Mouse (Mus musculus) urinary bladder, adult 2 months (tissue): ENCODE data around the gene Izumo1. TPM values are rescaled to one million over a fixed set of nuclear protein-coding genes. Genes with fewer than 3 reads are reported as not detected.

Source experiments
- DNase-seq: peaks from one replicate; pipeline ENCODE4 v3.0.0; 2022; ENCODE audit warnings: low spot score
- polyA plus RNA-seq: library from polyadenylated mRNA; depleted of rRNA; stranded (reverse); fragments of >200 nt; gene quantifications from 2 replicates; pipeline ENCODE4 v1.2.3, GENCODE M21; 2012

Gene Izumo1
- polyA plus RNA-seq, 1 experiment: 0.23 TPM

DNA sequence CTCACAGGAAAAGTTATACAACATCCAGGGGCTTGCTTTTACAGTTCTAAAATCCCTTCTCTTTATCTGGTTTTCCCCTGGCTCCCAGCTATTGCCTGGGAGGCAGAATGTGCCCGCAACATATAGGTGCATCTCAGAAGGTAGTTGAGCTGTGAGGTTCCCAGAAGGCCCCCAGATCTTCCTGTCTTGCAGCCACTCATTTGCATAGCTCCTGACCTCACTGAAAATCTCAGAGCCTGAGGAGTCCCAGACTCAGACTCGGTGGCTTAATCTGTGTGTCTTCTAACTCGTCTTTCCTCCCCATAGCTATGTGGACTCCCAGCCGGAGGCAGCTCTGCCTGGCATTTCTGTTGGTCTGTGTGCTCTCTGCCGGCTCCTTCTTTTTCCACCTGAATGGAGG is 3.3 kb upstream of the Izumo1 start:
- DNase-seq: no peak

DNA sequence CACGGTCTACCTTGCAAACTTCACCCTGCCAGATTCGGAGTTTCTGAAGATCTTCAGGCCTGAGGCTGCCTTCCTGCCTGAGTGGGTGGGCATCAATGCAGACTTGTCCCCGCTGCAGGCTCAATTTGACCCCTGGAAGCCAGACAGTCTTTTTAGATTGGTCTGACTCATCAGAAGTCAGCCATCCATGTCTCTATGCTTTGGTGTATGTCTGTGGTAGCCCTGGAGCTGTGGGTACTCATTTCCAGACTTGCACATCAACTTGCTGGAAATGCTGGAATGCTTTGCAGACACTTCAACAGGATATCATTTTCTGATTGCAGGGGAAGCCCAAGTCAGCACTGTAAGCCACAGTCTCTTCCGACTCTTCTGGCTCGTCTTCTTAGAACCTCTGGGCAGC is 2.0 kb upstream of the Izumo1 start:
- DNase-seq: no peak

DNA sequence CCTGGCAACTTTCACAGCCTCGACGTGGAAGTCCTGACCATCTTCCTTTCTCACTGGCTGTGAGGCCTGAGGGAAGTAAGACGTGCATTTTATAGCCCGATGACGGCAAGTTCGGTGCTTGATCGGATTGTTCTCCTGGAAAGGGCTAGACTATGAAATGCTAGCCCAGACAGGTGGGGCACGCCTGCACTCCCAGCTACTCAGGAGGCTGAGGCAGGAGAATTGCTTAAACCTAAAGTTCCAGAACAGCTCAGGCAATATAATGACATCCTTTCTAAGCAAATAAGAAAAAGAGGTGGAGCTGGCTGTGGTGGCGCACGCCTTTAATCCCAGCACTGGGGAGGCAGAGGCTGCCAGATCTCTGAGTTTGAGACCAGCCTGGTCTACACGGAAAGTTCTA is 1.9 kb downstream of the Izumo1 start:
- DNase-seq: no peak

DNA sequence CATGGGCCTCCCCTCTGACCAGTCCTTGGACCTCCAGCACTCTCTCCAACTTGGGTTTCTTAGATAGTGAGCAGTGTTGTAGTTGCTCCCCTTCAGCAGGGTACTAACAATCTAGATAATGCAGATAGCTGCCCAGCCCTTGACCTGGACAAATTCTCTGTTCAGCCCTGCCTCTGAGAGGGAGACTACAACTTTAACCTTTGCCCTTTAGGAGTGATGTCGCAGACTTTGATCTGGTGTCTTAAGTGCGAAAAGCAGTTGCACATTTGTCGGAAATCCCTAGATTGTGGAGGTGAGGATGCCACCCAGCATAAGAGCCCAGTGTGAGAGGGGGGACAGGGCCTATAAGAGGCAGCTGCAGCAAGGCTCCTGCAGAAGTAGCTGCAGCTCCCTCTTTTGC is 3.1 kb downstream of the Izumo1 start:
- DNase-seq: no peak

DNA sequence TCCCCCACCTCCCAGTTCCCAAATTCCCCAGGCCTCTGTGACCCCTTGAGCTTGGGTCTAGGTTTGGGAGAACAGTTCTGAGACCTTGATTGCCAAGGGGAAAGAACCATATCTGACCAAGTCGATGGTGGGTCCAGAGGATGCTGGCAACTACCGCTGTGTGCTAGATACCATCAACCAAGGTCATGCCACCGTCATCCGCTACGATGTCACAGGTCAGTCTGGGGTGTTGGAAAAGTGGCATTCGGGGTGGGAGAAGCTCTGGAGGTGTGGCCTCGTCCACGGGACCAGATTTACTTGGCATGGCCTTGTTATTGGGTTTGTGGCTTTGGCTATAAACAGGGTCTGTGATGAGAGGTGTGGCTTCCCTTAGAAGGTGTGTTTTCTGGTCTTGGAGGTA is 3.9 kb downstream of the Izumo1 start:
- DNase-seq: no peak

DNA sequence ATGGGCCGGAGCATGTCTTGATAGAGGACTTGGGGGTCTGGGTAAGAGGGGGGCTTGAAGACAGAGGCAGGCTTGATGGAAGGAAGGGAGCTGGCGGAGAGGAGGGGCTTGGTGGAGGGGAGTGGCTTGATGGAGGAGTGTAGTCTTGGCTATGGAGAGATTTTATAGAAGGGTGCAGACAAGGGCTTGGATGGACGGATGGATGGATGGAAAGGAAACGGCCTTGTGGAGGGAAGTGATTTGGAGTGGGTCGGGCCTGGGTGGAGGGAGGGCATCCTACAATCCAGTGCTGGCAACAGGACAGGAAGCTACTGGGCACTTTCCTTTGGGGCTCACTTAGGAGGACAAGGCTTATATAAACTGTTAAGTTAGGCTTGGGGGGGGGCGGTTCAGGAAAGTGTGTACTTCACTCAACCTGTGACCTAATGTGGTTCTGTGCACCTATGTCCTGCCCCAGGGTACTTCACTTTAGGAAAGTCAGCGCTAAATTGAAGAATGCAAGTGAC is 5.0 kb downstream of the Izumo1 start:
- DNase-seq: no peak

DNA sequence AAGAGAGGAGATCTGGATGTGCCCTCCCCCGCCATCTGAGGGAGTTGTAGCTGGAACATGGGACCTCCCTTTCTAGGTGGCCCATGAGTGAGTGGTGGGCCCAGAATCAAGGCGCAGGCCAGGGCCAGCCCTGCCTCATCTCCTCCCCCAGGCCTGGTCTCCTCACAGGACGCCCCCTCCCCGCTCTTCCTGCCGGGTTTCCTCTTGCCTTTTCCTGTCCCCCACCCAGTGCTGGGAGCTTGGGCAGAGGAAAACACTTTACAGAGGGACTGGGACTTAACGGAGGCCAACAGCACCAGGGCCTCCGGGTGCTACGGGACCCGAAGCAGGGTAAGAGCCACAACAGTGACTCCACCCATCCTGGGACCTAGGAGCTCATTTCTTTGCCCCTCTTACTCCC is 5.7 kb downstream of the Izumo1 start, which contains the start of gene Rasip1:
Rasip1 (plus strand) TSS at position 228 of the 400 bp plus-strand sequence.
- no peak for DNase-seq

DNA sequence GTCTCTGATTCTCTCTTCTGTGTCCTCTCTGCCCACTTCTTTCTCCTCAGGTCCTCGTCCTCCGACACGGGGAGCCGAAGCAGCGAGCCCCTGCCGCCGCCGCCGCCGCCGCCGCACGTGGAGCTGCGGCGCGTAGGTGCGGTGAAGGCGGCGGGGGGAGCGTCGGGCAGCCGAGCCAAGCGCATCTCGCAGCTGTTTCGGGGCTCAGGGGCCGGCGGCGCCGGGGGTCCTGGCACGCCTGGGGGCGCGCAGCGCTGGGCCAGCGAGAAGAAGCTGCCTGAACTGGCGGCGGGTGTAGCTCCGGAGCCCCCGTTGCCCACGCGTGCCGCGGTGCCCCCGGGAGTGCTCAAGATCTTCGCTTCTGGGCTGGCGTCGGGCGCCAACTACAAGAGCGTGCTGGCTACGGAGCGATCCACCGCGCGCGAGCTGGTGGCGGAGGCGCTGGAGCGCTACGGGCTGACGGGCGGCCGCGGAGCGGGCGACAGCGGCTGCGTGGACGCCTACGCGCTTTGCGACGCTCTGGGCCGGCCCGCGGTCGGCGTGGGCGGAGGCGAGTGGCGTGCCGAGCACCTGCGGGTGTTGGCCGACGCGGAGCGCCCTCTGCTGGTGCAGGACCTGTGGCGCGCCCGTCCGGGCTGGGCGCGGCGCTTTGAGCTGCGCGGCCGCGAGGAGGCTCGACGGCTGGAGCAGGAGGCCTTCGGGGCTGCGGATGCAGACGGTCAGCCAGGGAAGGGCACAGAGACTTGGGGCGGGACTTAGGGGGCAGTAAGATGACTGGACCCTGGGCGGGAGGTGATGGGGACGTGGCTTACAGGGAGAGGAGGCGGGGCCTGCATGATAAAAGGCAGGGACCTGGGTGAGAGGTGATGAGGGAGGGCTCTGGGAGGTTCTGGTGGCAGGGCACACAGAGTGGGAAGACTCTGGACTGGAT is 7.0 kb downstream of the Izumo1 start:
- DNase-seq: peak; percentile 93

DNA sequence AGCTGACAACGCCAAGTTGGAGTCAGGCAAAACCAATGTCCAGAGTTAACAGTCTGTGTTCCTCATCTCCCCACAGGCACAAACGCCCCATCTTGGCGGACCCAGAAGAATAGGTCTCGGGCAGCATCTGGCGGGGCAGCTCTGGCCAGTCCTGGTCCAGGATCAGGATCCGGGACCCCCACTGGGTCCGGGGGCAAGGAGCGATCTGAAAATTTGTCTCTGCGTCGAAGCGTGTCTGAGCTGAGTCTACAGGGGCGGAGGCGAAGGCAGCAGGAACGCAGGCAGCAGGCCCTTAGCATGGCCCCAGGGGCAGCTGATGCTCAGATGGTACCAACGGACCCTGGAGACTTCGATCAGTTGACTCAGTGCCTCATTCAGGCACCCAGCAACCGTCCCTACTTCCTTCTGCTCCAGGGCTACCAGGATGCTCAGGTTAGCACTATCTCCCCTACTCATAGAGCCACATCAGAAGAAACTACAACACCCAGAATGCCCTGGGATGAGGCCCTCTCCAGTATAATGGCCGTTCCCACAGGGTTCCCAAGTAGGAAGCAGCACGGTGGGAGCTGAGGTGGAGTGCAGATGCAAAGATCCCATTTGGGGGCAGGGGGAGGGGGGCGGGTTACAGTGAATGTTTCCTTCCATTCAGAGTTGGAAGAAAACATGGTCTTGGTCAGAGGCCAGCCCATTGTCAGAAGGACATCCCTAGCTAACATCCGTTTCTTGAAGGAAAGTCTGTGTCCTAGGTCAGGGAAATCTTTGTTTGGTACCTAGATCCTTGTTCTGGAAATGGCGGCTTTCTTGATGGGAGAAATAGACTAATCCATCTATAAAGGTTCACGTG is 8.7 kb downstream of the Izumo1 start:
- DNase-seq: no peak

DNA sequence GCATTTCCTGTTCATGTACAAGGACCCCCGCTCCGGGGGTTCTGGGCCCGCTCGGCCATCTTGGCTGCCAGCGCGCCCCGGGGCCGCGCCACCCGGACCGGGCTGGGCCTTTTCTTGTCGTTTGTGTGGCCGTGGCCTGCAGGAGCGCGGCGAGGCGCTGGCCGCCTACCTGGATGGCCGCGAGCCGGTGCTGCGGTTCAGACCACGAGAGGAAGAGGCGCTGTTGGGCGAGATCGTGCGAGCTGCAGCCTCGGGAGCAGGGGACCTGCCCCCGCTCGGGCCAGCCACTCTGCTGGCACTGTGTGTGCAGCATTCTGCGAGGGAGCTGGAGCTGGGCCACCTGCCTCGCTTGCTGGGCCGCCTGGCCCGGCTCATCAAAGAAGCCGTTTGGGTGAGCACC is 10.9 kb downstream of the Izumo1 start:
- DNase-seq: no peak

DNA sequence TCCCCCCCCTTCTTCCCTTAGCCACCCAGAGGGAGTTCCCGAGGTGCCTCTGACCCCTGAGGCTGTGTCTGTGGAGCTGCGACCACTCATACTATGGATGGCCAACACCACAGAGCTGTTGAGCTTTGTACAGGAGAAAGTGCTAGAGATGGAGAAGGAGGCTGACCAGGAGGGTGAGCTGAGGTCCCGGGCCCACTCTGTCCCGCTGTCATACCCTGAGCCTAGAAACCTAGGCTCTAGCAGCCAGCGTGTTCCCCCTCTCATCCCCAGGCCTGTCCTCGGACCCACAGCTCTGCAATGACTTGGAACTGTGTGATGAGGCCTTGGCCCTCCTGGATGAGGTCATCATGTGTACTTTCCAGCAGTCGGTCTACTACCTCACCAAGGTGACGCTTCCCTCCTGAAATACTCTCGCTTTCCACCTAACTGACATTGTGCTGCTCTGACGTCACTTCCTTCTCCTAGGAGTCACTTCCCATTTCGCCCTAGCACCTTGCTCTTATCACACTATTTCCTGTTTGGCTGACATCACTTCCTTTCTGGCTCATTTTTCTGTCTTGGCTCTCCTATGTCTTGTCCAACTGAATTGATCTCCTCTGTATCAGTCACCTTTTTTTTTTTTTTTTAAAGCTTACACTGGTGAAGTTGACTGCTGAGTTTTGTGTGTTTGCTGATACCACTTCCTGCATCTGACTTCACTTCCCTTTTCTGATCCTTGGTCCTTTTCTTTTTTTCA is 13.5 kb downstream of the Izumo1 start:
- DNase-seq: no peak

DNA sequence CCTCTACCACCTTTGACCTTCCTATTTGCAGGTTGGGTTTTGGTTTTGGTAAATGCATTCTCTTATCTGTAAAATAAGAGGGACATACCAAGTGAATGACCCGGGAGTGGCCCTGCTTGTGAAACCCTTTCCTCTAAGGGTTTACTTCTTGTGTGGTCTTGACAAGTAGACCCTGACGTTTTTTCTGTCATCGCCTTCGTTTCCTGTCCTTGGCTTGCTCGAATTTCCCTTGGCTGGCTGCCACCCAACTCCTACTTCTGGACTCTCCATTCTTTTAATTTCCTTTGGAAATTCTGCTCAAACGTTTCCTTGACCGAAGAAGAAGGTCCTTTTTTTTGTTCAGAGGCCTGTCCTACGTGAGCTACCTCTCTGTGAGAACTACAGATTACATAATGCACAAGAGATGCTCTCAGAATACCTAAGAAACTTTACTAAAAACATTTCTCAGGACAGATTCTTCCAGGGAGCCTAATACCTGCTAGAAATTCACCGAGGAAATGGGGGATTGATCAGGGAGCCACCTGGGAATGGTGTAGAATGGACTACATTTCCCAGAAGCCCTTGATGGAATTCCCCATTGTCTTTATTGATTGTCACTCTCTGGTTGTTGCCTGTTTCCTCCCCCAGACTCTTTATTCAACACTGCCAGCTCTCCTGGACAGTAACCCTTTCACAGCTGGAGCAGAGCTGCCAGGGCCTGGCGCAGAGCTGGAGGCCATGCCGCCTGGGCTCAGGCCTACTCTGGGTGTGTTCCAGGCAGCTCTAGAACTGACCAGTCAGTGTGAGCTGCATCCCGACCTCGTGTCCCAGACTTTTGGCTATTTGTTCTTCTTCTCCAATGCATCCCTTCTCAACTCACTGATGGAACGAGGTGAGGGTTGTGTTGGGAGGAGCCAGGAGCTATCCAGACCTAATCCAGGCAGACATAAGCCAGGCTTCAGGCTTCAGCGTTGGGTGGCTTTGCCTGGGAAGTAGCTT is 14.4 kb downstream of the Izumo1 start:
- no peak for DNase-seq

DNA sequence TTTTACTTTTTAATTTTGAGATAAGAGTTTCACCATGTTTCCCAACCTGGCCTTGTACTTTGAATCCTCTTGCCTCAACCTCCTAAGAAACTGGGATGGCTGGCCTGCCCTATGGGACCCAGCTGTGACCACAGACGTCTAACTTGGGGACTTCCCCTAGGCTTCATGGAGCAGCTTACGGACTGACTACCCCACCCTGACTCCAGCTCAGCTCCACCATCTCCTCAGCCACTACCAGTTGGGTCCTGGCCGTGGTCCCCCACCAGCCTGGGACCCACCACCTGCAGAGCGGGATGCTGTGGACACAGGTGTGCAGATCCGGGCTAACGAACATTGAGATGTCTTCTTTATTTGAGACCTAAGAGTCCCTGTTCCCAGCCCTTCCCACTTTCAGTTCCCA is 16.1 kb downstream of the Izumo1 start:
- DNase-seq: no peak

DNA sequence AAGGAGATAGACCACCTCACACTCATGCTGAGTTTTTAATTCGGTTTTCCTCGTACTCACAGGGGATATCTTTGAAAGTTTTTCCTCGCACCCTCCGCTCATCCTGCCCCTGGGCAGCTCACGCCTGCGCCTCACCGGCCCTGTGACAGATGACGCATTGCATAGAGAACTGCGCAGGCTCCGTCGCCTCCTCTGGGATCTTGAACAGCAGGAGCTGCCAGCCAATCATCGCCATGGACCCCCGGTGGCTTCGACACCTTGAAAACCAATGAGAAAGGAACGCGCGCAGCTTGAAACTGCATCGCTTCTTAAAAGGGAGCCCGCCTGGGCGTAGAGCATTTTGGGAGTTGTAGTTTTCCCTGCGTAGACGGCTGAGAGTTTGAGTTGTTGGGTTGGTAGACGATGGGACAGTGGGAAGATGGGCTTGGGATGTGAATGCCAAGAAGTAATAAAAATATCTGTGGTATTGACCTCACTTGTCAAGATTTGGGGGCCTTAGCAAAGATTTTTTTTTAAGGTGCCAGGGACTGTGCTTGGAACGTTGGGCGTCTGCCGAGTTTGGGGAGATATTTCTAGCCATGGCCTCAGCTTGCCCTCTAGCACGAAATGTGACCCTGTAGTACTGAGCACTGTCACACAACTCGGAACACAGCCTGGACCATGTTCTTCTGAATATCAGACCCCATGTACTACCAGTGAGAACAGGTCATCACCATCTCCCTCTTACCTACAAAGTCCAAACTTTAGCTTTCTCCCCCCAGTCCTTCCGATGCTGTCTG is 17.2 kb downstream of the Izumo1 start:
- DNase-seq: peak; percentile 66

DNA sequence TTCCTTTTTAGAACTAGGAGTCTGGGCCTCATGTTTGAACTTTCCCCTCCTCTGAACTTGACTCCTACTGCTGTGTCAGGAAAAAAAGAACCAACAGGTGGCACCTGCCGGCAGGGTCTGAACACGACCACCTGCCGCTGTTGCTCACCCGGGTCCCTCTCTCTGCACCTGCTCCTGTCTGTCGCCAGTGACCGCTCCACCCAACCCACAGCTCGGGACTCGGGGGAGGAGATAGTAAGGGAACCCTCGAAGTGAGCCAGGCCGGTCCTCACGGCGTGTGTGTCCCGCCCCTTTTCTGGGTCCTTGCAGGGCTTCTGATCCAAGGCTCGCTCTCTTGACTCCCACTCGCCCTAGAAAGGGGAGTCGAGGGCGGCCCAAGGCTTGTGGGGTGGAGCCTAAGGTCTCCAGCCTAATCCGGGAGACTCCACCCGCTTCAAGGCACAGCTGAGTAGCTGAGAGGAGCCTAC is 18.0 kb downstream of the Izumo1 start, which contains the start of gene Mamstr:
Mamstr (plus strand) TSS at position 417 of the 467 bp plus-strand sequence.
- no peak for DNase-seq

DNA sequence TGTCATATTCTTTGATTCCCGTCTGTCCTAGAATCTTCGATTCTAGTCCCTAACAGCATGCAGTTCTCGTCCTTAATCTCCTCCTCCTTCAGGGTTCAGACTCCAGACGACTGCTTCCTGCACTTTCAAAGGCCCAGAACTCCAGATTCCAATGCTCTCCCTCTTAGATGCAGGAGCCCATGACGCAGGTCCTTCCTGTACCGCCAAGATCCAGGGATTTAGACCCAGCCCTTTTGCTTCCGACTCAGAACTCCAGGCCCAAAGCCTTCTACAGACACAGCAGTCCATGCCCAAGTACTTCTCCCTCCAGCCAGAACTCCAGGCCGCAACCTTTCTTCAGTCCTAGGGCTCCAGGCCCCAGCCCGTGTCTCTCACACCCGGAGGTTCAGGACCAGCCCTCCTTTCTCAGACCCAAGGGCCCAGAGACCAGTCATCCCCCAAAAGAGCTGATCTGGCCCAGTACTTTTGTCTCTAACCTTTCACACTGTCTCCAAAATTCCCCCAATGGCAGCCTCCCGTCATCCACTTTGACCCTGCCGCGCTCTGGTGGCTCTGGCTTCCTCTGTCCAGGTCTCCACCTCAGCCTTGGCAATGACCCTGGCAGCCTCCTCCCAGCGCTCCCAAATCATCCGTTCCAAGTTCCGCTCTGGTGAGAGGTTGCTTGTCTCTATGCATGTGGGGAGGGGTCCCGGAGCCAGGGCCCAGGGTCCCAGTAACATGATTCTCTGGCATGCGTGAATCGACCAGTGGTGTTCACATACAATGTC is 18.8 kb downstream of the Izumo1 start:
- no peak for DNase-seq

DNA sequence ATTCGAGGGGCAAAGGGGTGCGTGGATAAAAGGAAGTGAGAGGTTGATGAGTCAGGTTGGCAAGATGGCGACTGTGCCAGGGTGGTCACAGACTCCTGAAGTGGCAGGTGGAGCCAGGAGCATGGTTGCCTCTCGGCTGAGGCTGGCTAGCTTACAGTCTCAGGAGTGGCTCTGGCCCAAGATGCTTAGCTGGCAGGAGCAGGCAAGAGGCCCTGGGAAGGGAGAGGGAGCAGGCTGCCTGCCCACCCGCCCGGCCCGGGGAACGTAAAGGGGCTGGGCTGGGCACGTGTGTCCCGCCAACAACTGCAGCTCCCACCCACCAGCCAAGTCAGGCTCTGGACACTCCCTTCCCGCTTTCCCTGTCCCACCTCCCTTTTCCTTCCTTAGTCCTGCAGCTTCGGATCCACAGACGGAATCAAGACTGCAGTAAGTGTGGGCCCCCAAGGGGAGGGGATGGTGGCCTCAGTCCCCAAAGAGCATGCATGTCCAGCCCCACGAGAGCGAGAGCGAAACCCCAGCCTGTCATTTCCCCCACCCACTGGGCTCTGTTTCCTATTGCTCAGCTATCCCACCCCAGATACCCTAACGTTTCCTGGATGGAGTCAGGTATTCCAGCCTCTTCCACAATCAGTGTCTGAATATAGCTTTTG is 19.9 kb downstream of the Izumo1 start:
- no peak for DNase-seq

DNA sequence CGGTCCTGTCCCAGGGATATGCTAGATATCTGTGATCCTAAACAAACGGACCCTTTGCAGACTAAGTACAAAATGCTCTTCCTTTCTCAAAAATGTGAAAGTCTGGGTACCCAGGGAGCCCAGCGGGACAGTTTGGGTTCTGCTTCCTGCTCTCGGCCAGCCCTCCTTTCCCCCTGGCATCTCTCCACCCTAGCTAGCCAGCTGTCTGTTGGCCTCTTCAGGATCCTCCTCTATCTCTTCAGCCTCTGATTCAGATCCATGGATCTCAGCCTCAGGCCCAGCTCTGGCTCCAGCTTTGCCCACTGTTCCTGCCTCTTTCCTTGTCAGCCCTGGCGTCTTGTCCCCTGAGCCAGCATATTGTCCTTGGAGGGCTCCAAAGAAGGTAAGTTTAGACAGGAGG is 20.5 kb downstream of the Izumo1 start:
- DNase-seq: no peak
